Mouse (Mus musculus): ENCODE data around the gene Gtf2ird2.

Gtf2ird2 gene

GRCm38 (mm10) chr5:134183880-134184808, at the start of gene Gtf2ird2:
Gtf2ird2 (plus strand) TSS chr5:134184019.
- peak; percentile 99 for DNase-seq

- DNase-seq, result peak; percentile 16
Measured at GRCm38 (mm10) chr5:134136022-134136421, 47.8 kb upstream of the Gtf2ird2 start.

- DNase-seq, result no peak
Measured at GRCm38 (mm10) chr5:134137933-134138332, 45.9 kb upstream of the Gtf2ird2 start.

GRCm38 (mm10) chr5:134139429-134139828, 44.4 kb upstream of the Gtf2ird2 start:
- no peak for DNase-seq

GRCm38 (mm10) chr5:134141236-134141635, 42.6 kb upstream of the Gtf2ird2 start:
- no peak for DNase-seq

- no peak for DNase-seq
Measured at GRCm38 (mm10) chr5:134142381-134142780, 41.4 kb upstream of the Gtf2ird2 start.

GRCm38 (mm10) chr5:134144986-134145385, 38.8 kb upstream of the Gtf2ird2 start:
- no peak for DNase-seq

- no peak for DNase-seq
Measured at GRCm38 (mm10) chr5:134147194-134147753, 36.5 kb upstream of the Gtf2ird2 start.

- no peak for DNase-seq
Measured at GRCm38 (mm10) chr5:134148153-134148552, 35.7 kb upstream of the Gtf2ird2 start.

- DNase-seq, result no peak
Measured at GRCm38 (mm10) chr5:134151895-134152294, 31.9 kb upstream of the Gtf2ird2 start.

- no peak for DNase-seq
Measured at GRCm38 (mm10) chr5:134155916-134156466, 27.8 kb upstream of the Gtf2ird2 start.

- DNase-seq, result peak; percentile 76
Measured at GRCm38 (mm10) chr5:134164688-134165087, 19.1 kb upstream of the Gtf2ird2 start.

GRCm38 (mm10) chr5:134166642-134167041, 17.2 kb upstream of the Gtf2ird2 start:
- no peak for DNase-seq

- DNase-seq, result no peak
Measured at GRCm38 (mm10) chr5:134168033-134168432, 15.8 kb upstream of the Gtf2ird2 start.

- no peak for DNase-seq
Measured at GRCm38 (mm10) chr5:134169231-134169630, 14.6 kb upstream of the Gtf2ird2 start.

- no peak for DNase-seq
Measured at GRCm38 (mm10) chr5:134170167-134170566, 13.7 kb upstream of the Gtf2ird2 start.

- DNase-seq, result peak; percentile 15
Measured at GRCm38 (mm10) chr5:134173206-134173605, 10.6 kb upstream of the Gtf2ird2 start.

GRCm38 (mm10) chr5:134175696-134176095, 8.1 kb upstream of the Gtf2ird2 start:
- DNase-seq, result no peak

- DNase-seq, result peak; percentile 88
Measured at GRCm38 (mm10) chr5:134176169-134176881, 7.5 kb upstream of the Gtf2ird2 start, which contains the start of gene Rcc1l. Rcc1l (minus strand) TSS chr5:134176774.

GRCm38 (mm10) chr5:134178536-134178935, 5.3 kb upstream of the Gtf2ird2 start:
- DNase-seq, result no peak

GRCm38 (mm10) chr5:134179871-134180270, 3.9 kb upstream of the Gtf2ird2 start:
- peak; percentile 85 for DNase-seq

GRCm38 (mm10) chr5:134182172-134182571, 1.6 kb upstream of the Gtf2ird2 start:
- DNase-seq, result no peak

GRCm38 (mm10) chr5:134182735-134183134, 1.1 kb upstream of the Gtf2ird2 start:
- peak; percentile 28 for DNase-seq

Measured in kidney, adult 18-20 months (tissue).